Mouse (Mus musculus) hematopoietic stem cell, adult 5-6 weeks (primary cell): ENCODE data around the gene Tenm4. TPM values are rescaled to one million over a fixed set of nuclear protein-coding genes. Genes with fewer than 3 reads are reported as not detected.
"Not testable (repeated sequence)": the region's sequence is repeated elsewhere in the genome, so short reads cannot be mapped to it uniquely, and the experiment has no call there.

Experiments used
- ATAC-seq, 2 experiments: fragments of 125-278 bp in 1 of 2; replicated peaks in 1 of 2; 2 replicates each; pipeline ENCODE4 v1.8.0; 2016 to 2017; ENCODE audit warnings: inconsistent platforms in 2 of 2, mild to moderate bottlenecking in 2 of 2, moderate number of reproducible peaks in 2 of 2, low read depth in 1 of 2, moderate TSS enrichment in 1 of 2; ENCODE audit not compliant: low FRiP score in 2 of 2, poor library complexity in 2 of 2, severe bottlenecking in 2 of 2, insufficient read depth in 1 of 2, low TSS enrichment in 1 of 2
- total RNA-seq: library from RNA; stranded (forward); fragments of 172-1452, 232-1000 nt; gene quantifications from 2 replicates; pipeline ENCODE4 v1.2.3, GENCODE M21; 2017

Gene Tenm4
- total RNA-seq, 1 experiment from 2014 or later = not detected

- ATAC-seq = no peak
Observed at GRCm38 (mm10) chr7:96899036-96899569, 728.1 kb downstream of the Tenm4 start.

GRCm38 (mm10) chr7:96902183-96902582 is 731.1 kb downstream of the Tenm4 start:
- no peak for ATAC-seq

GRCm38 (mm10) chr7:96903088-96903985 is 732.3 kb downstream of the Tenm4 start:
- ATAC-seq = no peak

- no peak for ATAC-seq
Observed at GRCm38 (mm10) chr7:96904442-96904841, 733.4 kb downstream of the Tenm4 start.

- no peak for ATAC-seq
Observed at GRCm38 (mm10) chr7:96904936-96905335, 733.9 kb downstream of the Tenm4 start.

- no peak for ATAC-seq
Observed at GRCm38 (mm10) chr7:96905422-96905821, 734.4 kb downstream of the Tenm4 start.

- no peak for ATAC-seq
Observed at GRCm38 (mm10) chr7:96906216-96906615, 735.2 kb downstream of the Tenm4 start.

GRCm38 (mm10) chr7:96907971-96908680 is 737.1 kb downstream of the Tenm4 start:
- no peak for ATAC-seq

- ATAC-seq = no peak
Observed at GRCm38 (mm10) chr7:96909856-96910255, 738.8 kb downstream of the Tenm4 start.

- ATAC-seq = no peak
Observed at GRCm38 (mm10) chr7:96910310-96910960, 739.4 kb downstream of the Tenm4 start.

GRCm38 (mm10) chr7:96914031-96914430 is 743.0 kb downstream of the Tenm4 start:
- peak; percentile 76 to 84 for ATAC-seq

- ATAC-seq = peak; percentile 55 to 76; a peak in 3 of 4 replicates
Observed at GRCm38 (mm10) chr7:96915452-96916105, 744.5 kb downstream of the Tenm4 start.

- no peak for ATAC-seq
Observed at GRCm38 (mm10) chr7:96920447-96921095, 749.5 kb downstream of the Tenm4 start.

GRCm38 (mm10) chr7:96922927-96923326 is 751.9 kb downstream of the Tenm4 start:
- no peak for ATAC-seq

GRCm38 (mm10) chr7:96943715-96944377 is 772.8 kb downstream of the Tenm4 start:
- ATAC-seq = no peak

GRCm38 (mm10) chr7:96946501-96946900 is 775.5 kb downstream of the Tenm4 start:
- ATAC-seq = not testable (repeated sequence)
